Mouse (Mus musculus): ENCODE measurements around the gene Tnfsf15.

The Tnfsf15 gene

GRCm38 (mm10) chr4:63742101-63742500, 2.8 kb downstream of the Tnfsf15 start:
- DNase-seq (ENCODE audit: low read depth, low spot score): no peak

- no peak for DNase-seq (ENCODE audit: low read depth, low spot score)
Measured at GRCm38 (mm10) chr4:63740761-63741160, 4.2 kb downstream of the Tnfsf15 start.

GRCm38 (mm10) chr4:63740001-63740400, 4.9 kb downstream of the Tnfsf15 start:
- no peak for DNase-seq (ENCODE audit: low read depth, low spot score)

- no peak for DNase-seq (ENCODE audit: low read depth, low spot score)
Measured at GRCm38 (mm10) chr4:63739524-63739923, 5.4 kb downstream of the Tnfsf15 start.

- no peak for DNase-seq (ENCODE audit: low read depth, low spot score)
Measured at GRCm38 (mm10) chr4:63738364-63738997, 6.4 kb downstream of the Tnfsf15 start.

GRCm38 (mm10) chr4:63731299-63731698, 13.6 kb downstream of the Tnfsf15 start:
- no peak for DNase-seq (ENCODE audit: low read depth, low spot score)

GRCm38 (mm10) chr4:63726727-63727126, 18.2 kb downstream of the Tnfsf15 start:
- no peak for DNase-seq (ENCODE audit: low read depth, low spot score)

GRCm38 (mm10) chr4:63725981-63726380, 18.9 kb downstream of the Tnfsf15 start:
- no peak for DNase-seq (ENCODE audit: low read depth, low spot score)

- no peak for DNase-seq (ENCODE audit: low read depth, low spot score)
Measured at GRCm38 (mm10) chr4:63717922-63718643, 26.8 kb downstream of the Tnfsf15 start.

- no peak for DNase-seq (ENCODE audit: low read depth, low spot score)
Measured at GRCm38 (mm10) chr4:63711886-63712285, 33.0 kb downstream of the Tnfsf15 start.

- DNase-seq (ENCODE audit: low read depth, low spot score): no peak
Measured at GRCm38 (mm10) chr4:63710431-63711220, 34.3 kb downstream of the Tnfsf15 start.

- no peak for DNase-seq (ENCODE audit: low read depth, low spot score)
Measured at GRCm38 (mm10) chr4:63706279-63706971, 38.5 kb downstream of the Tnfsf15 start.

GRCm38 (mm10) chr4:63704232-63704631, 40.7 kb downstream of the Tnfsf15 start:
- DNase-seq (ENCODE audit: low read depth, low spot score): no peak

- no peak for DNase-seq (ENCODE audit: low read depth, low spot score)
Measured at GRCm38 (mm10) chr4:63703686-63704085, 41.2 kb downstream of the Tnfsf15 start.

- no peak for DNase-seq (ENCODE audit: low read depth, low spot score)
Measured at GRCm38 (mm10) chr4:63702006-63702704, 42.8 kb downstream of the Tnfsf15 start.

- DNase-seq (ENCODE audit: low read depth, low spot score): no peak
Measured at GRCm38 (mm10) chr4:63699749-63700148, 45.2 kb downstream of the Tnfsf15 start.

GRCm38 (mm10) chr4:63696921-63697320, 48.0 kb downstream of the Tnfsf15 start:
- no peak for DNase-seq (ENCODE audit: low read depth, low spot score)

GRCm38 (mm10) chr4:63692351-63692750, 52.6 kb downstream of the Tnfsf15 start:
- no peak for DNase-seq (ENCODE audit: low read depth, low spot score)

- DNase-seq (ENCODE audit: low read depth, low spot score): no peak
Measured at GRCm38 (mm10) chr4:63687429-63687828, 57.5 kb downstream of the Tnfsf15 start.

- DNase-seq (ENCODE audit: low read depth, low spot score): no peak
Measured at GRCm38 (mm10) chr4:63686157-63686556, 58.8 kb downstream of the Tnfsf15 start.

GRCm38 (mm10) chr4:63685253-63685525, 59.7 kb downstream of the Tnfsf15 start:
- no peak for DNase-seq (ENCODE audit: low read depth, low spot score)
